Comparison of ENCODE assay signal across 9 mouse cellular contexts in genomic region chr6:28955581-28955980, GRCm38 (mm10).
DNase-seq lines count a peak whose midpoint lies in the region; ATAC-seq lines count a peak whose summit lies in the region.
"Had no signal": no experiment of that assay in that cellular context is flagged by ENCODE, and none has a peak within 500 bp of the region (broad histone marks: within the 10 kb centered on the region; RNA-seq: fewer than 3 reads in every experiment).

No protein-coding gene starts in this region.

- no peaks in the 10 kb centered on the region for H3K9me3 ChIP-seq in intestine, embryonic 14.5 days (ENCODE audit: control insufficient read depth, low read length)
- H3K9me3 ChIP-seq in intestine, embryonic 16.5 days (ENCODE audit: control insufficient read depth, low read length), result no peaks in the 10 kb centered on the region
- no peaks in the 10 kb centered on the region for H3K9me3 ChIP-seq in neural tube, embryonic 12.5 days

- no peak for ATAC-seq in intestine, embryonic 14.5 days (replicated peaks; ENCODE audit: low FRiP score, low TSS enrichment, low read depth)
- ATAC-seq in intestine, embryonic 16.5 days, result no peak
- ATAC-seq in frontal cortex, adult (ENCODE audit: low TSS enrichment), result peak; percentile 78
- ATAC-seq in neural tube, embryonic 12.5 days (ENCODE audit: low FRiP score, low read depth), result 0 out of 2 replicates have a peak, but pooled peaks have one; percentile 29

- no peak overlapping the region for H3K4me2 ChIP-seq in intestine, embryonic 14.5 days (ENCODE audit: low read length)
- H3K4me2 ChIP-seq in intestine, embryonic 16.5 days (ENCODE audit: low read depth, low read length), result no peak overlapping the region
- H3K4me2 ChIP-seq in neural tube, embryonic 12.5 days (replicated peaks), result no peak overlapping the region

- H3K4me3 ChIP-seq in intestine, embryonic 14.5 days (ENCODE audit: low read depth, low read length), result no peak overlapping the region
- no peak overlapping the region for H3K4me3 ChIP-seq in intestine, embryonic 16.5 days (ENCODE audit: low read length)
- no peak overlapping the region for H3K4me3 ChIP-seq in neural tube, embryonic 12.5 days
- H3K4me3 ChIP-seq: erythroblast, embryonic 14.5 days had no signal

- H3K27me3 ChIP-seq in intestine, embryonic 14.5 days (replicated peaks; ENCODE audit: control insufficient read depth, insufficient read depth, low read length), result no peaks in the 10 kb centered on the region
- no peaks in the 10 kb centered on the region for H3K27me3 ChIP-seq in intestine, embryonic 16.5 days (replicated peaks; ENCODE audit: control insufficient read depth, insufficient read depth, low read length)
- no peaks in the 10 kb centered on the region for H3K27me3 ChIP-seq in neural tube, embryonic 12.5 days (replicated peaks)

- 18% methylated on average over 11 of the region's 11 CpGs for WGBS in intestine, embryonic 14.5 days
- WGBS in intestine, embryonic 16.5 days, result 16% methylated on average over 11 of the region's 11 CpGs
- WGBS in neural tube, embryonic 12.5 days, result 22% methylated on average over 11 of the region's 11 CpGs

- H3K27ac ChIP-seq in intestine, embryonic 14.5 days (ENCODE audit: low read depth), result no peak overlapping the region
- no peak overlapping the region for H3K27ac ChIP-seq in intestine, embryonic 16.5 days (ENCODE audit: low read length)
- H3K27ac ChIP-seq in neural tube, embryonic 12.5 days, result no peak overlapping the region

- no peak overlapping the region for H3K9ac ChIP-seq in intestine, embryonic 14.5 days (ENCODE audit: low read length)
- H3K9ac ChIP-seq in intestine, embryonic 16.5 days (ENCODE audit: low read depth, low read length), result no peak overlapping the region
- no peak overlapping the region for H3K9ac ChIP-seq in neural tube, embryonic 12.5 days

- DNase-seq in intestine, embryonic 14.5 days (ENCODE audit: low spot score), result peak; percentile 76
- peak; percentile 92 for DNase-seq in ES-CJ7 (ENCODE audit: low read depth, low spot score)
- peak; percentile 13 for DNase-seq in c-Kit-positive CD71-positive TER-119-negative erythroid progenitor cells, embryonic 14.5 days (ENCODE audit: low read depth)
- peak; percentile 52 to 59 for DNase-seq in layer of hippocampus, postnatal 14 days (ENCODE audit: low spot score in 2 of 2)
- peak; percentile 82 for DNase-seq in thymus, postnatal 4 days

- no peaks in the 10 kb centered on the region for H3K36me3 ChIP-seq in intestine, embryonic 14.5 days (ENCODE audit: control insufficient read depth, insufficient read depth, low read length)
- H3K36me3 ChIP-seq in intestine, embryonic 16.5 days (ENCODE audit: control insufficient read depth, insufficient read depth, low read length), result no peaks in the 10 kb centered on the region
- no peaks in the 10 kb centered on the region for H3K36me3 ChIP-seq in neural tube, embryonic 12.5 days

- no peaks in the 10 kb centered on the region for H3K4me1 ChIP-seq in intestine, embryonic 14.5 days (replicated peaks; ENCODE audit: control insufficient read depth, insufficient read depth, low read length)
- no peaks in the 10 kb centered on the region for H3K4me1 ChIP-seq in intestine, embryonic 16.5 days (ENCODE audit: control insufficient read depth, insufficient read depth, low read length)
- 0 out of 2 replicates have a peak, but pooled peaks cover 7% of the 10 kb centered on the region for H3K4me1 ChIP-seq in neural tube, embryonic 12.5 days

Comparison
In these comparisons a context has a peak if more than half of its experiments do, and no peak if none do; other contexts are left out.
1. ATAC-seq: peak in frontal cortex, adult (single experiment) and neural tube, embryonic 12.5 days (single experiment); none in intestine, embryonic 14.5 days (single experiment) and intestine, embryonic 16.5 days (single experiment).
2. DNase-seq: peak in every context shown above with its lines; median percentile 92 in ES-CJ7; 82 in thymus, postnatal 4 days; 76 in intestine, embryonic 14.5 days; 56 in layer of hippocampus, postnatal 14 days; 13 in c-Kit-positive CD71-positive TER-119-negative erythroid progenitor cells, embryonic 14.5 days.